Mouse (Mus musculus) ovary, adult 10 weeks (tissue): ENCODE data around the gene Cbl. TPM values are rescaled to one million over a fixed set of nuclear protein-coding genes. Genes with fewer than 3 reads are reported as not detected.

Experiments
- polyA plus RNA-seq: library from polyadenylated mRNA; stranded (reverse); fragments of 350-450 nt; fragmentation: Illumina TruSeq; extraction: RNeasy Lipid Tissue Mini Kit (QIAGEN cat#74804); gene quantifications from one replicate; pipeline ENCODE4 v1.2.3, GENCODE M21; 2014

The Cbl gene
- 36.8 TPM for polyA plus RNA-seq

GRCm38 (mm10) chr9:44233802-44234478, at the start of gene Cbl:
Gene Cbl (minus strand): TSS chr9:44234049.

DNA sequence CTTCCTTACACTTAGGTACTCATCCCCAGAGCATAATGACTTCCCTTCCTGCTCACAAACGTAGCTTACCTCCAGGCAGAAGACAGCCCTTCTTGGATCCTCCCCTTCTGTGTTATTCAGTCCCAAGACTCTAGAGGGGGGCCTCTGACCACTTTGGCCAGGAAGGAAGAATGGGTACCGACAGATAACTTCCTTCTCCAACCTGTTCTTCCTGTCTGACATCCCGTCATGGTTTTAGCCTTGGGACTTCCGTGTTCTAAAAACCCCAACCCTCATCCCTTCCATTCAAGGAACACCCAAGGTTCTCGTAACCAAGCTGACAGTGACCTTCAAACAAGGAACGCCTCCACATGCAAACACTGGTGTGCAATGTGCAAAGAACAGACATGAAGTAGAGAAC, 34.6 kb upstream of the Cbl start, which contains the start of gene Nlrx1:
Nlrx1 (minus strand) TSS at position 168 of the 400 bp plus-strand sequence.

GRCm38 (mm10) chr9:44251314-44251713, 17.5 kb upstream of the Cbl start, which contains the start of gene Pdzd3:
Gene Pdzd3 (minus strand): TSS chr9:44251471.

GRCm38 (mm10) chr9:44240399-44240798, 6.5 kb upstream of the Cbl start, which contains the start of gene Ccdc153:
Gene Ccdc153 (plus strand): TSS chr9:44240676.

DNA sequence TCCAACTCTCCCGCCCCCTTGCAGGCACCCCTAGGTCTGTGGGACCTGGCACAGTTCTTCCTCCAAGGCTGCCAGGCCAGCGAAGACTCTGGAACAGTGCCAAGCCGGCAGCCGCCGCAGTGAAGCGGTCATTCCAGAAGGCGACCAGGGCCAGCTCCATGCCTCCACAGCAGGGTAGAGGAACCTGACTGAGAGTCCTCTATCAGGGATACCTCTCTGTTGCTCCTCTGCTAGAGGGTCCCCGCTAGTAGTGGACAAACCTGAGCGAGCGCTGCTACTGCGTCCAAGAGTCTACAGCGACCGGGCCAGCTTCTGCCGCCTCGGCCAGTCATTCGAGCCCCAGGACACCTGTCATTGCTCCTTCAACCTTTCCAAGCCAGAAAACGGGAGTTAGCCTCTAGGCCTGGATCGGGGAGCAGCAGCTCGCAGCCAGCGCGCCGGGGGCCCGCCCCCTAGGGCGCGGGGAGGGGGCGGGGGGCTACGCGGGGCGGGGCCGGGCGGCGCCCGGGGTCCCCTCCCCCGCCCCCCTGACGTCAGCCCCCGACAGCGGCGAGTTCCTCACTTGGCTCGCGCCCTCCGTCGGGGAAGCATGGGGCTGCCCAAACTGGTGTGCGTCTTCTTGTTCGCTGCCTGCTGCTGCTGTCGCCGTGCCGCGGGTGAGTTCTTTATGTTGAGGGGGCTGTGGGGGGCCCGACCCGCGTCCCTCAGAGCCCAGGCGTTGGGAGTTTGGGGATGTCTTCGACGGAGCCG, 99.6 kb downstream of the Cbl start, which contains the start of gene Mcam:
Mcam (plus strand) TSS at position 369 of the 750 bp plus-strand sequence.

GRCm38 (mm10) chr9:44113105-44113789, 120.6 kb downstream of the Cbl start, which contains the start of the genes Gm49380 and Rnf26:
Gene Gm49380 (minus strand): TSS chr9:44113500.
Gene Rnf26 (minus strand): TSS chr9:44113517.

GRCm38 (mm10) chr9:44107110-44107509, 126.7 kb downstream of the Cbl start, which contains the start of gene C1qtnf5:
Gene C1qtnf5 (plus strand): TSS chr9:44107245.

GRCm38 (mm10) chr9:44101490-44101889, 132.4 kb downstream of the Cbl start, which contains the start of gene Mfrp:
Gene Mfrp (plus strand): TSS chr9:44101729.

Other genes with a start within 250 kb of the Cbl start
- gene Thy1, start 190.7 kb downstream of the Cbl start, polyA plus RNA-seq, result 1.9 TPM
- gene Usp2, start 167.0 kb downstream of the Cbl start, polyA plus RNA-seq, result 3.1 TPM
- not detected for gene Mfrp, start 132.3 kb downstream of the Cbl start, polyA plus RNA-seq
- not detected for gene C1qtnf5, start 126.8 kb downstream of the Cbl start, polyA plus RNA-seq
- 0.43 TPM for gene Gm49380, start 120.5 kb downstream of the Cbl start, polyA plus RNA-seq
- gene Rnf26, start 120.5 kb downstream of the Cbl start, polyA plus RNA-seq, result 1.1 TPM
- 23.9 TPM for gene Mcam, start 99.6 kb downstream of the Cbl start, polyA plus RNA-seq
- gene Ccdc153, start 6.6 kb upstream of the Cbl start, polyA plus RNA-seq, result 4.9 TPM
- gene Pdzd3, start 17.4 kb upstream of the Cbl start, polyA plus RNA-seq, result not detected
- not detected for gene Nlrx1, start 34.5 kb upstream of the Cbl start, polyA plus RNA-seq
- gene Abcg4, start 54.6 kb upstream of the Cbl start, polyA plus RNA-seq, result 0.14 TPM
- gene Hinfp, start 71.6 kb upstream of the Cbl start, polyA plus RNA-seq, result 15.0 TPM
- 0.63 TPM for gene C2cd2l, start 86.2 kb upstream of the Cbl start, polyA plus RNA-seq
- 11.4 TPM for gene Dpagt1, start 92.0 kb upstream of the Cbl start, polyA plus RNA-seq
- 9.2 TPM for gene H2afx, start 100.6 kb upstream of the Cbl start, polyA plus RNA-seq
- gene Hmbs, start 110.2 kb upstream of the Cbl start, polyA plus RNA-seq, result 26.6 TPM
- 11.1 TPM for gene Vps11, start 127.6 kb upstream of the Cbl start, polyA plus RNA-seq
- 22.1 TPM for gene Hyou1, start 145.4 kb upstream of the Cbl start, polyA plus RNA-seq
- gene Slc37a4, start 162.8 kb upstream of the Cbl start, polyA plus RNA-seq, result 1.4 TPM
- 968 TPM for gene Rps25, start 173.1 kb upstream of the Cbl start, polyA plus RNA-seq
- 28.7 TPM for gene Trappc4, start 173.6 kb upstream of the Cbl start, polyA plus RNA-seq
- 4.1 TPM for gene Ccdc84, start 184.5 kb upstream of the Cbl start, polyA plus RNA-seq
- 0.54 TPM for gene Foxr1, start 207.1 kb upstream of the Cbl start, polyA plus RNA-seq
- gene Upk2, start 220.9 kb upstream of the Cbl start, polyA plus RNA-seq, result not detected
- gene Bcl9l, start 248.8 kb upstream of the Cbl start, polyA plus RNA-seq, result 2.6 TPM